Mouse (Mus musculus) stomach, postnatal 0 days (tissue): ENCODE measurements around the gene Nmnat1.

ENCODE experiments used
- CTCF ChIP-seq: IDR thresholded peaks from 2 replicates; pipeline ENCODE4 v1.5.1; 2016; ENCODE audit warnings: antibody characterized with exemption, low read depth, mild to moderate bottlenecking, moderate library complexity
- EP300 ChIP-seq: optimal IDR thresholded peaks from 2 replicates; pipeline ENCODE3; 2016; ENCODE audit warnings: antibody characterized with exemption

- no peak for TF ChIP-seq EP300
- no peak for TF ChIP-seq CTCF
These were observed 42.8 kb upstream of the Nmnat1 start for GRCm38 (mm10) chr4:149527621-149528354.
